ENCODE assay signal across 28 mouse cellular contexts in genomic region chrX:114484153-114484552, GRCm38 (mm10). TPM values are rescaled to one million over a fixed set of nuclear protein-coding genes. Genes with fewer than 3 reads are reported as not detected.
"Had no signal": no experiment of that assay in that cellular context is flagged by ENCODE, and none has a peak within 500 bp of the region (broad histone marks: within the 10 kb centered on the region; RNA-seq: fewer than 3 reads in every experiment).

No protein-coding gene starts in this region.

- H3K27me3 ChIP-seq: limb, embryonic 12.5 days; limb, embryonic 13.5 days; limb, embryonic 15.5 days; liver, embryonic 12.5 days; liver, embryonic 13.5 days; liver, embryonic 15.5 days; lung, embryonic 15.5 days; megakaryocyte, embryonic 14.5 days; midbrain, embryonic 12.5 days; midbrain, embryonic 13.5 days; midbrain, embryonic 15.5 days; neural tube, embryonic 12.5 days had no signal

- H3K36me3 ChIP-seq: limb, embryonic 10.5 days; limb, embryonic 12.5 days; limb, embryonic 13.5 days; limb, embryonic 15.5 days; liver, embryonic 12.5 days; liver, embryonic 13.5 days; liver, embryonic 15.5 days; lung, embryonic 15.5 days; midbrain, embryonic 10.5 days; midbrain, embryonic 12.5 days; midbrain, embryonic 13.5 days; midbrain, embryonic 15.5 days; neural tube, embryonic 12.5 days had no signal

- H3K4me3 ChIP-seq: limb, embryonic 10.5 days; limb, embryonic 12.5 days; limb, embryonic 13.5 days; limb, embryonic 15.5 days; liver, embryonic 12.5 days; liver, embryonic 13.5 days; liver, embryonic 15.5 days; lung, embryonic 15.5 days; megakaryocyte, embryonic 14.5 days; midbrain, embryonic 10.5 days; midbrain, embryonic 12.5 days; midbrain, embryonic 13.5 days; midbrain, embryonic 15.5 days; myocyte; neural tube, embryonic 12.5 days had no signal

- H3K27ac ChIP-seq: limb, embryonic 10.5 days; limb, embryonic 12.5 days; limb, embryonic 13.5 days; limb, embryonic 15.5 days; liver, embryonic 12.5 days; liver, embryonic 13.5 days; liver, embryonic 14.5 days; liver, embryonic 15.5 days; lung, embryonic 15.5 days; macrophage; midbrain, embryonic 10.5 days; midbrain, embryonic 12.5 days; midbrain, embryonic 13.5 days; midbrain, embryonic 15.5 days; neural tube, embryonic 12.5 days had no signal

- H3K9me3 ChIP-seq: limb, embryonic 10.5 days; limb, embryonic 12.5 days; limb, embryonic 13.5 days; limb, embryonic 15.5 days; liver, embryonic 12.5 days; liver, embryonic 13.5 days; liver, embryonic 15.5 days; lung, embryonic 15.5 days; megakaryocyte, embryonic 14.5 days; midbrain, embryonic 10.5 days; midbrain, embryonic 12.5 days; midbrain, embryonic 13.5 days; midbrain, embryonic 15.5 days; neural tube, embryonic 12.5 days had no signal

- H3K4me1 ChIP-seq: limb, embryonic 10.5 days; limb, embryonic 12.5 days; limb, embryonic 13.5 days; limb, embryonic 15.5 days; liver, embryonic 12.5 days; liver, embryonic 13.5 days; liver, embryonic 15.5 days; lung, embryonic 15.5 days; megakaryocyte, embryonic 14.5 days; midbrain, embryonic 10.5 days; midbrain, embryonic 12.5 days; midbrain, embryonic 13.5 days; midbrain, embryonic 15.5 days; neural tube, embryonic 12.5 days had no signal

- H3K9ac ChIP-seq: limb, embryonic 12.5 days; limb, embryonic 13.5 days; limb, embryonic 15.5 days; liver, embryonic 12.5 days; liver, embryonic 13.5 days; liver, embryonic 14.5 days; liver, embryonic 15.5 days; liver, postnatal 0 days; lung, embryonic 14.5 days; lung, embryonic 15.5 days; midbrain, embryonic 12.5 days; midbrain, embryonic 13.5 days; midbrain, embryonic 15.5 days; neural tube, embryonic 12.5 days had no signal

- DNase-seq: left cerebral cortex, postnatal 4 days; liver; liver, embryonic 13.5 days; liver, postnatal 0 days; lung, adult 18-20 months; lung, adult 2 months; lung, embryonic 14.5 days; lung, postnatal 10 days; lung, postnatal 14 days; lung, postnatal 36 days; lung, postnatal 4 days; midbrain, embryonic 14.5 days had no signal

RNA-seq across cellular contexts. Expression of gene Klhl4, which starts 10.0 kb away (rescaled TPM):
- polyA plus RNA-seq: macrophage, myocyte had no signal
